Mouse (Mus musculus): ENCODE results near the gene Vasp. TPM values are rescaled to one million over a fixed set of nuclear protein-coding genes. Genes with fewer than 3 reads are reported as not detected.
"Not testable (repeated sequence)": the region's sequence is repeated elsewhere in the genome, so short reads cannot be mapped to it uniquely, and the experiment has no call there.

Vasp gene
- total and polyA plus RNA-seq, 2 experiments from 2014 or later = 72.2 to 127 TPM

DNA sequence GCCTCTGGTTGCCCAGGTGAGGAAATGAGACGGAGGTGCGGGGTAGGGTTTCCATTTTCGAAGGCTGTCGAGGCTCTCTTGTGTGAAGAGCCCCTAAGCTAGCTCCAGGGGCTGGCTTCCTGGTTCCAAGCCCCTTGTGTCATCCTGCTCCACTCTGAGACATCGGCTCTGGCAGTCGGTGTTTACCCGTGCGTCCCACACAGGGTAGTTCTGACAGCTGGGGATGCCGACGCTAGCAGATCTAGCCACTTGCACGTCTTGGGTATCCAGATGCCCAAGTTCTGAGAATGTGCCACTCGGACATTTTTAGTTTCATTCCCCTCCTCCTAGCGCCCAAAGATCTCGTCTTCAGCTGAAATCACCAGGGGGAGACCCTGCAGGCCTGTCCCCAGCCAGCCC is 11.8 kb upstream of the Vasp start:
- Histone ChIP-seq H3K9ac (replicated peaks; ENCODE audit: low read depth, low read length) (no peak overlapping the region), H3K27ac (ENCODE audit: low read depth) (no peak overlapping the region), H3K4me3 (ENCODE audit: low read depth, low read length) (no peak overlapping the region), H3K4me2 (ENCODE audit: low read depth, low read length) (no peak overlapping the region), H3K4me1 (ENCODE audit: control insufficient read depth, insufficient read depth) (peaks cover 13% of the 10 kb centered on the region; the same call in 1 of the 2 replicates), H3K36me3 (replicated peaks; ENCODE audit: control insufficient read depth, insufficient read depth, low read length) (no peaks in the 10 kb centered on the region), H3K9me3 (replicated peaks; ENCODE audit: control insufficient read depth, low read length) (no peaks in the 10 kb centered on the region), H3K27me3 (ENCODE audit: control insufficient read depth, insufficient read depth, low read length) (peaks cover 41% of the 10 kb centered on the region)
- no peak for TF ChIP-seq CTCF (IDR thresholded peaks at IDR 0.05; ENCODE audit: low read depth)
- no peak for TF ChIP-seq EP300 (IDR thresholded peaks at IDR 0.05; ENCODE audit: low read depth)
- WGBS = 32% methylated on average over 14 of the region's 14 CpGs
- no peak for ATAC-seq (ENCODE audit: insufficient read depth, low read depth)
- DNase-seq (ENCODE audit: low spot score) = no peak

- DNase-seq (ENCODE audit: low spot score) (no peak), ATAC-seq (ENCODE audit: insufficient read depth, low read depth) (peak; percentile 75)
- Histone ChIP-seq H3K9ac (replicated peaks; ENCODE audit: low read depth, low read length) (no peak overlapping the region), H3K9me3 (replicated peaks; ENCODE audit: control insufficient read depth, low read length) (no peaks in the 10 kb centered on the region), H3K27ac (ENCODE audit: low read depth) (no peak overlapping the region), H3K4me3 (ENCODE audit: low read depth, low read length) (peak overlapping the region; percentile 47), H3K27me3 (ENCODE audit: control insufficient read depth, insufficient read depth, low read length) (peaks cover 46% of the 10 kb centered on the region), H3K4me1 (ENCODE audit: control insufficient read depth, insufficient read depth) (peaks cover 13% of the 10 kb centered on the region; the same call in 1 of the 2 replicates), H3K4me2 (ENCODE audit: low read depth, low read length) (peak overlapping the region; percentile 96), H3K36me3 (replicated peaks; ENCODE audit: control insufficient read depth, insufficient read depth, low read length) (no peaks in the 10 kb centered on the region)
- no peak for TF ChIP-seq CTCF (IDR thresholded peaks at IDR 0.05; ENCODE audit: low read depth)
- no peak for TF ChIP-seq EP300 (IDR thresholded peaks at IDR 0.05; ENCODE audit: low read depth)
- 1% methylated on average over 32 of the region's 35 CpGs for WGBS
Observed at GRCm38 (mm10) chr7:19282791-19283405, 11.3 kb upstream of the Vasp start.

GRCm38 (mm10) chr7:19282385-19282784 is 10.8 kb upstream of the Vasp start, which contains the start of gene Rtn2:
Gene Rtn2, plus strand, starts transcription at chr7:19282624.
- no peaks in the 10 kb centered on the region for H3K9me3 ChIP-seq (replicated peaks; ENCODE audit: control insufficient read depth, low read length)
- H3K9ac ChIP-seq (replicated peaks; ENCODE audit: low read depth, low read length) = no peak within 1 kb of the TSS
- 1% methylated on average over 37 of the region's 37 CpGs for WGBS
- DNase-seq (ENCODE audit: low spot score) (no peak), ATAC-seq (ENCODE audit: insufficient read depth, low read depth) (peak; percentile 62)
- peaks cover 13% of the 10 kb centered on the region; the same call in 1 of the 2 replicates for H3K4me1 ChIP-seq (ENCODE audit: control insufficient read depth, insufficient read depth)
- peak within 1 kb of the TSS; percentile 96 for H3K4me2 ChIP-seq (ENCODE audit: low read depth, low read length)
- H3K27ac ChIP-seq (ENCODE audit: low read depth) = no peak within 1 kb of the TSS
- H3K27me3 ChIP-seq (ENCODE audit: control insufficient read depth, insufficient read depth, low read length) = peaks cover 51% of the 10 kb centered on the region
- TF ChIP-seq CTCF (IDR thresholded peaks at IDR 0.05; ENCODE audit: low read depth) (no peak), EP300 (IDR thresholded peaks at IDR 0.05; ENCODE audit: low read depth) (no peak)
- peak within 1 kb of the TSS; percentile 47 for H3K4me3 ChIP-seq (ENCODE audit: low read depth, low read length)
- no peaks in the 10 kb centered on the region for H3K36me3 ChIP-seq (replicated peaks; ENCODE audit: control insufficient read depth, insufficient read depth, low read length)

- not testable (repeated sequence) for H3K9me3 ChIP-seq (replicated peaks; ENCODE audit: control insufficient read depth, low read length); DNase-seq (ENCODE audit: low spot score); H3K9ac ChIP-seq (replicated peaks; ENCODE audit: low read depth, low read length)
Observed at GRCm38 (mm10) chr7:19281680-19282304, 10.2 kb upstream of the Vasp start.

GRCm38 (mm10) chr7:19279581-19280114 is 8.0 kb upstream of the Vasp start, which contains the start of gene Ppm1n:
Gene Ppm1n, minus strand, starts transcription at chr7:19280064.
- ATAC-seq (ENCODE audit: insufficient read depth, low read depth) = no peak
- H3K27ac ChIP-seq (ENCODE audit: low read depth) = no peak within 1 kb of the TSS
- H3K27me3 ChIP-seq (ENCODE audit: control insufficient read depth, insufficient read depth, low read length) = peaks cover 52% of the 10 kb centered on the region
- TF ChIP-seq EP300 (IDR thresholded peaks at IDR 0.05; ENCODE audit: low read depth) (no peak), CTCF (IDR thresholded peaks at IDR 0.05; ENCODE audit: low read depth) (peak; percentile 17)
- H3K4me2 ChIP-seq (ENCODE audit: low read depth, low read length) = peak within 1 kb of the TSS; percentile 52
- H3K4me3 ChIP-seq (ENCODE audit: low read depth, low read length) = peak within 1 kb of the TSS; percentile 36
- peaks cover 13% of the 10 kb centered on the region; the same call in 1 of the 2 replicates for H3K4me1 ChIP-seq (ENCODE audit: control insufficient read depth, insufficient read depth)
- WGBS = under 1% methylated on average over 46 of the region's 46 CpGs
- no peaks in the 10 kb centered on the region for H3K36me3 ChIP-seq (replicated peaks; ENCODE audit: control insufficient read depth, insufficient read depth, low read length)
- H3K9ac ChIP-seq (replicated peaks; ENCODE audit: low read depth, low read length) = no peak within 1 kb of the TSS
- DNase-seq (ENCODE audit: low spot score) = no peak
- no peaks in the 10 kb centered on the region for H3K9me3 ChIP-seq (replicated peaks; ENCODE audit: control insufficient read depth, low read length)

More at GRCm38 (mm10) chr7:19281680-19282304, 10.2 kb upstream of the Vasp start:
- Histone ChIP-seq H3K27me3 (ENCODE audit: control insufficient read depth, insufficient read depth, low read length) (peaks cover 52% of the 10 kb centered on the region), H3K4me3 (ENCODE audit: low read depth, low read length) (peak overlapping the region; percentile 47), H3K4me2 (ENCODE audit: low read depth, low read length) (peak overlapping the region; percentile 96; the same call in 1 of the 2 replicates), H3K4me1 (ENCODE audit: control insufficient read depth, insufficient read depth) (peaks cover 13% of the 10 kb centered on the region; the same call in 1 of the 2 replicates)
- WGBS = 21% methylated on average over 6 of the region's 6 CpGs
- TF ChIP-seq CTCF (IDR thresholded peaks at IDR 0.05; ENCODE audit: low read depth) = peak; percentile 62
- H3K27ac ChIP-seq (ENCODE audit: low read depth); ATAC-seq (ENCODE audit: insufficient read depth, low read depth); H3K36me3 ChIP-seq (replicated peaks; ENCODE audit: control insufficient read depth, insufficient read depth, low read length): not testable (repeated sequence)

Measured in heart, postnatal 0 days (tissue).